Mouse (Mus musculus) stomach, embryonic 16.5 days (tissue): ENCODE measurements around the gene Zfp319. TPM values are rescaled to one million over a fixed set of nuclear protein-coding genes. Genes with fewer than 3 reads are reported as not detected.

ENCODE experiments used
- ATAC-seq: fragments of 200-750 bp; cut with Nextera tagmentation; 2 replicates; pipeline ENCODE4 v1.8.0; 2017; ENCODE audit warnings: moderate number of reproducible peaks, moderate TSS enrichment; ENCODE audit not compliant: insufficient read depth, low FRiP score
- H3K27ac ChIP-seq: fragments of 300-500 bp; sonication (generic); 2 replicates; pipeline ENCODE4 v1.5.1; 2014; ENCODE audit warnings: low read length
- H3K27me3 ChIP-seq: fragments of 300-500 bp; sonication (generic); 2 replicates; pipeline ENCODE4 v1.6.1; 2014; ENCODE audit warnings: low read length, control low read depth, mixed read lengths; ENCODE audit not compliant: control insufficient read depth, insufficient read depth
- H3K36me3 ChIP-seq: fragments of 300-500 bp; sonication (generic); 2 replicates; pipeline ENCODE4 v1.6.1; 2014; ENCODE audit warnings: low read length; ENCODE audit not compliant: control insufficient read depth, insufficient read depth
- H3K4me1 ChIP-seq: fragments of 300-500 bp; sonication (generic); 2 replicates; pipeline ENCODE4 v1.6.1; 2014; ENCODE audit warnings: low read length, control low read depth, mixed read lengths; ENCODE audit not compliant: control insufficient read depth, insufficient read depth
- H3K4me2 ChIP-seq: fragments of 300-500 bp; sonication (generic); 2 replicates; pipeline ENCODE4 v1.6.1; 2014; ENCODE audit warnings: low read depth, low read length, mixed read lengths
- H3K4me3 ChIP-seq: fragments of 300-500 bp; sonication (generic); replicated peaks from 2 replicates; pipeline ENCODE4 v1.5.1; 2014; ENCODE audit warnings: mild to moderate bottlenecking, low read length
- H3K9ac ChIP-seq: fragments of 300-500 bp; sonication (generic); 2 replicates; pipeline ENCODE4 v1.6.1; 2014; ENCODE audit warnings: low read length
- H3K9me3 ChIP-seq: fragments of 300-500 bp; sonication (generic); replicated peaks from 2 replicates; pipeline ENCODE4 v1.6.1; 2016; ENCODE audit warnings: low read length, control low read depth; ENCODE audit not compliant: control insufficient read depth
- WGBS: fragments of 180-500 bp; shearing (Covaris S2); extraction: QIAGEN DNeasy Blood & Tissue Kit; methylation state at CpG from one replicate; pipeline ENCODE4 v1.1.7; 2014; 5-methylcytosine and 5-hydroxymethylcytosine counted together
- polyA plus RNA-seq: library from polyadenylated mRNA; unstranded; fragments of >200 nt; fragmentation: Nextera tagmentation; extraction: Ambion mirVana; gene quantifications from 2 replicates; pipeline ENCODE4 v1.2.1, GENCODE M21; 2015

Gene Zfp319
- polyA plus RNA-seq, 1 experiment from 2014 or later = 7.0 TPM

GRCm38 (mm10) chr8:95341721-95342120, 10.0 kb upstream of the Zfp319 start:
- ATAC-seq = peak; percentile 45; the same call in 1 of the 2 replicates
- Histone ChIP-seq H3K27me3 (no peaks in the 10 kb centered on the region), H3K27ac (peak overlapping the region; percentile 28; the same call in 1 of the 2 replicates), H3K36me3 (peaks cover 14% of the 10 kb centered on the region; the same call in 1 of the 2 replicates), H3K4me2 (no peak overlapping the region), H3K9me3 (no peaks in the 10 kb centered on the region), H3K4me1 (peaks cover under 1% of the 10 kb centered on the region; the same call in 1 of the 2 replicates), H3K9ac (no peak overlapping the region), H3K4me3 (no peak overlapping the region)
- WGBS = 56% methylated on average over 5 of the region's 5 CpGs

GRCm38 (mm10) chr8:95336363-95336762, 4.6 kb upstream of the Zfp319 start:
- Histone ChIP-seq H3K9me3 (no peaks in the 10 kb centered on the region), H3K4me3 (no peak overlapping the region), H3K9ac (no peak overlapping the region), H3K27me3 (no peaks in the 10 kb centered on the region), H3K36me3 (peaks cover 19% of the 10 kb centered on the region; the same call in 1 of the 2 replicates), H3K27ac (no peak overlapping the region), H3K4me1 (no peaks in the 10 kb centered on the region), H3K4me2 (no peak overlapping the region)
- no peak for ATAC-seq

GRCm38 (mm10) chr8:95335706-95336105, 4.0 kb upstream of the Zfp319 start:
- Histone ChIP-seq H3K27ac (no peak overlapping the region), H3K4me2 (no peak overlapping the region), H3K4me3 (no peak overlapping the region), H3K36me3 (peaks cover 19% of the 10 kb centered on the region; the same call in 1 of the 2 replicates), H3K9me3 (no peaks in the 10 kb centered on the region), H3K9ac (no peak overlapping the region), H3K4me1 (peaks cover 3% of the 10 kb centered on the region), H3K27me3 (no peaks in the 10 kb centered on the region)
- 83% methylated on average over 1 of the region's 1 CpGs for WGBS
- ATAC-seq = no peak

GRCm38 (mm10) chr8:95332437-95333199, 868 bp upstream of the Zfp319 start:
- H3K4me1 ChIP-seq = peaks cover 12% of the 10 kb centered on the region
- WGBS = 15% methylated on average over 21 of the region's 21 CpGs
- H3K27ac ChIP-seq = peak overlapping the region; percentile 98
- peak overlapping the region; percentile 75 for H3K4me3 ChIP-seq
- no peaks in the 10 kb centered on the region for H3K27me3 ChIP-seq
- H3K9ac ChIP-seq = peak overlapping the region; percentile 94
- H3K9me3 ChIP-seq = no peaks in the 10 kb centered on the region
- peak overlapping the region; percentile 91 for H3K4me2 ChIP-seq
- no peak for ATAC-seq
- peaks cover 28% of the 10 kb centered on the region for H3K36me3 ChIP-seq

- WGBS = under 1% methylated on average over 38 of the region's 38 CpGs
Measured at GRCm38 (mm10) chr8:95331156-95331719, 512 bp downstream of the Zfp319 start.

GRCm38 (mm10) chr8:95330367-95330766, 1.4 kb downstream of the Zfp319 start:
- peak overlapping the region; percentile 75 for H3K4me3 ChIP-seq
- peak overlapping the region; percentile 94 for H3K9ac ChIP-seq
- peaks cover 29% of the 10 kb centered on the region for H3K36me3 ChIP-seq
- ATAC-seq = no peak
- no peak overlapping the region for H3K27ac ChIP-seq
- H3K9me3 ChIP-seq = no peaks in the 10 kb centered on the region
- H3K4me1 ChIP-seq = peaks cover 12% of the 10 kb centered on the region
- WGBS = 45% methylated on average over 1 of the region's 1 CpGs
- no peaks in the 10 kb centered on the region for H3K27me3 ChIP-seq
- H3K4me2 ChIP-seq = peak overlapping the region; percentile 91

More at GRCm38 (mm10) chr8:95331156-95331719, 512 bp downstream of the Zfp319 start:
- Histone ChIP-seq H3K4me2 (peak overlapping the region; percentile 91), H3K9ac (peak overlapping the region; percentile 94), H3K4me1 (peaks cover 12% of the 10 kb centered on the region), H3K4me3 (peak overlapping the region; percentile 75), H3K27me3 (no peaks in the 10 kb centered on the region), H3K27ac (peak overlapping the region; percentile 98), H3K36me3 (peaks cover 29% of the 10 kb centered on the region), H3K9me3 (no peaks in the 10 kb centered on the region)
- ATAC-seq = peak; percentile 18; the same call in 1 of the 2 replicates

GRCm38 (mm10) chr8:95327866-95328465, 3.8 kb downstream of the Zfp319 start:
- Histone ChIP-seq H3K4me3 (no peak overlapping the region), H3K27ac (no peak overlapping the region), H3K27me3 (no peaks in the 10 kb centered on the region), H3K9ac (no peak overlapping the region), H3K9me3 (no peaks in the 10 kb centered on the region), H3K36me3 (peaks cover 20% of the 10 kb centered on the region), H3K4me2 (no peak overlapping the region), H3K4me1 (peaks cover 12% of the 10 kb centered on the region)
- no peak for ATAC-seq
- 91% methylated on average over 46 of the region's 46 CpGs for WGBS

GRCm38 (mm10) chr8:95326822-95327221, 4.9 kb downstream of the Zfp319 start:
- H3K36me3 ChIP-seq = peaks cover 20% of the 10 kb centered on the region
- no peaks in the 10 kb centered on the region for H3K9me3 ChIP-seq

GRCm38 (mm10) chr8:95324646-95325045, 7.1 kb downstream of the Zfp319 start:
- WGBS = 66% methylated on average over 5 of the region's 5 CpGs
- Histone ChIP-seq H3K4me1 (peaks cover 10% of the 10 kb centered on the region; the same call in 1 of the 2 replicates), H3K4me3 (no peak overlapping the region), H3K36me3 (peaks cover 20% of the 10 kb centered on the region), H3K9ac (no peak overlapping the region), H3K27me3 (no peaks in the 10 kb centered on the region), H3K27ac (no peak overlapping the region), H3K4me2 (no peak overlapping the region), H3K9me3 (no peaks in the 10 kb centered on the region)
- no peak for ATAC-seq

More at GRCm38 (mm10) chr8:95326822-95327221, 4.9 kb downstream of the Zfp319 start:
- Histone ChIP-seq H3K4me3 (no peak overlapping the region), H3K27me3 (no peaks in the 10 kb centered on the region), H3K9ac (no peak overlapping the region), H3K4me1 (peaks cover 12% of the 10 kb centered on the region), H3K27ac (no peak overlapping the region), H3K4me2 (no peak overlapping the region)
- WGBS = 84% methylated on average over 5 of the region's 5 CpGs
- no peak for ATAC-seq
